Mouse (Mus musculus) intestine, embryonic 15.5 days (tissue): ENCODE results near the gene Det1. TPM values are rescaled to one million over a fixed set of nuclear protein-coding genes. Genes with fewer than 3 reads are reported as not detected.

ENCODE experiments used
- ATAC-seq: fragments of 200-750 bp; cut with Nextera tagmentation; 2 replicates; pipeline ENCODE4 v1.8.0; 2017; ENCODE audit warnings: moderate TSS enrichment, moderate library complexity
- H3K27ac ChIP-seq: fragments of 300-500 bp; sonication (generic); 2 replicates; pipeline ENCODE4 v1.5.1; 2015; ENCODE audit warnings: mild to moderate bottlenecking, inconsistent platforms
- H3K27me3 ChIP-seq: fragments of 300-500 bp; sonication (generic); replicated peaks from 2 replicates; pipeline ENCODE4 v1.6.1; 2015; ENCODE audit warnings: inconsistent platforms
- H3K36me3 ChIP-seq: fragments of 300-500 bp; sonication (generic); 2 replicates; pipeline ENCODE4 v1.6.1; 2015; ENCODE audit warnings: inconsistent platforms
- H3K4me1 ChIP-seq: fragments of 300-500 bp; sonication (generic); replicated peaks from 2 replicates; pipeline ENCODE4 v1.6.1; 2015; ENCODE audit warnings: inconsistent platforms
- H3K4me2 ChIP-seq: fragments of 300-500 bp; sonication (generic); replicated peaks from 2 replicates; pipeline ENCODE4 v1.6.1; 2015; ENCODE audit warnings: mild to moderate bottlenecking, inconsistent platforms
- H3K4me3 ChIP-seq: fragments of 300-500 bp; sonication (generic); replicated peaks from 2 replicates; pipeline ENCODE4 v1.5.1; 2015; ENCODE audit warnings: inconsistent platforms
- H3K9ac ChIP-seq: fragments of 300-500 bp; sonication (generic); 2 replicates; pipeline ENCODE4 v1.6.1; 2015; ENCODE audit warnings: inconsistent platforms
- H3K9me3 ChIP-seq: fragments of 300-500 bp; sonication (generic); 2 replicates; pipeline ENCODE4 v1.6.1; 2016; ENCODE audit warnings: inconsistent platforms
- WGBS: fragments of 180-500 bp; shearing (Covaris S2); methylation state at CpG from one replicate; pipeline ENCODE4 v1.1.7; 2015; 5-methylcytosine and 5-hydroxymethylcytosine counted together
- polyA plus RNA-seq: library from polyadenylated mRNA; unstranded; fragments of >200 nt; fragmentation: Nextera tagmentation; extraction: Ambion mirVana; gene quantifications from 2 replicates; pipeline ENCODE4 v1.2.1, GENCODE M21; 2015

Gene Det1
- polyA plus RNA-seq, 1 experiment from 2014 or later = 15.1 TPM

- H3K27ac ChIP-seq = no peak overlapping the region
- 0 out of 2 replicates have a peak, but pooled peaks cover 5% of the 10 kb centered on the region for H3K4me1 ChIP-seq
- WGBS = 80% methylated on average over 5 of the region's 5 CpGs
- H3K9ac ChIP-seq = no peak overlapping the region
- H3K9me3 ChIP-seq = no peaks in the 10 kb centered on the region
- ATAC-seq = no peak
- H3K4me2 ChIP-seq = no peak overlapping the region
- no peak overlapping the region for H3K4me3 ChIP-seq
- H3K36me3 ChIP-seq = peaks cover 24% of the 10 kb centered on the region
- H3K27me3 ChIP-seq = no peaks in the 10 kb centered on the region
Measured at GRCm38 (mm10) chr7:78841601-78842000, 5.5 kb downstream of the Det1 start.

- 89% methylated on average over 4 of the region's 4 CpGs for WGBS
- Histone ChIP-seq H3K4me2 (no peak overlapping the region), H3K4me3 (no peak overlapping the region), H3K27ac (no peak overlapping the region), H3K27me3 (no peaks in the 10 kb centered on the region), H3K4me1 (no peaks in the 10 kb centered on the region), H3K9ac (no peak overlapping the region), H3K36me3 (peaks cover 9% of the 10 kb centered on the region), H3K9me3 (no peaks in the 10 kb centered on the region)
- ATAC-seq = no peak
Measured at GRCm38 (mm10) chr7:78837250-78837649, 9.8 kb downstream of the Det1 start.

- H3K27me3 ChIP-seq = no peaks in the 10 kb centered on the region
- peaks cover 7% of the 10 kb centered on the region; the same call in 1 of the 2 replicates for H3K36me3 ChIP-seq
- no peak overlapping the region for H3K27ac ChIP-seq
- no peak overlapping the region for H3K9ac ChIP-seq
- H3K4me1 ChIP-seq = no peaks in the 10 kb centered on the region
- no peak overlapping the region for H3K4me3 ChIP-seq
- H3K9me3 ChIP-seq = no peaks in the 10 kb centered on the region
- H3K4me2 ChIP-seq = no peak overlapping the region
- WGBS = 86% methylated on average over 4 of the region's 4 CpGs
- ATAC-seq = no peak
Measured at GRCm38 (mm10) chr7:78835656-78836055, 11.4 kb downstream of the Det1 start.

GRCm38 (mm10) chr7:78827749-78828362, 19.2 kb downstream of the Det1 start:
- no peak overlapping the region for H3K9ac ChIP-seq
- peaks cover 12% of the 10 kb centered on the region; the same call in 1 of the 2 replicates for H3K36me3 ChIP-seq
- 59% methylated on average over 14 of the region's 14 CpGs for WGBS
- H3K27me3 ChIP-seq = no peaks in the 10 kb centered on the region
- H3K4me1 ChIP-seq = 0 out of 2 replicates have a peak, but pooled peaks cover 7% of the 10 kb centered on the region
- ATAC-seq = peak; percentile 94
- no peaks in the 10 kb centered on the region for H3K9me3 ChIP-seq
- no peak overlapping the region for H3K4me3 ChIP-seq
- peak overlapping the region; percentile 60 for H3K27ac ChIP-seq
- H3K4me2 ChIP-seq = peak overlapping the region; percentile 24; the same call in 1 of the 2 replicates

- H3K4me1 ChIP-seq = 0 out of 2 replicates have a peak, but pooled peaks cover 7% of the 10 kb centered on the region
- WGBS = 36% methylated on average over 9 of the region's 9 CpGs
- no peaks in the 10 kb centered on the region for H3K27me3 ChIP-seq
- no peak overlapping the region for H3K4me3 ChIP-seq
- ATAC-seq = peak; percentile 50
- peaks cover 12% of the 10 kb centered on the region; the same call in 1 of the 2 replicates for H3K36me3 ChIP-seq
- no peaks in the 10 kb centered on the region for H3K9me3 ChIP-seq
- no peak overlapping the region for H3K9ac ChIP-seq
- H3K4me2 ChIP-seq = no peak overlapping the region
- H3K27ac ChIP-seq = peak overlapping the region; percentile 51; the same call in 1 of the 2 replicates
Measured at GRCm38 (mm10) chr7:78826682-78827385, 20.2 kb downstream of the Det1 start.

GRCm38 (mm10) chr7:78818336-78818735, 28.7 kb downstream of the Det1 start:
- Histone ChIP-seq H3K9ac (no peak overlapping the region), H3K4me2 (no peak overlapping the region), H3K4me3 (no peak overlapping the region), H3K36me3 (no peaks in the 10 kb centered on the region), H3K27ac (no peak overlapping the region), H3K4me1 (no peaks in the 10 kb centered on the region), H3K27me3 (no peaks in the 10 kb centered on the region), H3K9me3 (no peaks in the 10 kb centered on the region)
- WGBS = 79% methylated on average over 12 of the region's 12 CpGs
- ATAC-seq = no peak

- ATAC-seq = no peak
- H3K4me2 ChIP-seq = no peak overlapping the region
- H3K4me1 ChIP-seq = no peaks in the 10 kb centered on the region
- H3K9ac ChIP-seq = no peak overlapping the region
- H3K36me3 ChIP-seq = no peaks in the 10 kb centered on the region
- H3K9me3 ChIP-seq = no peaks in the 10 kb centered on the region
- H3K4me3 ChIP-seq = no peak overlapping the region
- no peak overlapping the region for H3K27ac ChIP-seq
- H3K27me3 ChIP-seq = no peaks in the 10 kb centered on the region
Measured at GRCm38 (mm10) chr7:78814766-78815165, 32.3 kb downstream of the Det1 start.

GRCm38 (mm10) chr7:78813791-78814190, 33.3 kb downstream of the Det1 start:
- ATAC-seq = no peak
- Histone ChIP-seq H3K36me3 (no peaks in the 10 kb centered on the region), H3K4me1 (no peaks in the 10 kb centered on the region)

GRCm38 (mm10) chr7:78807192-78807591, 39.9 kb downstream of the Det1 start:
- no peaks in the 10 kb centered on the region for H3K9me3 ChIP-seq
- no peak for ATAC-seq
- 51% methylated on average over 4 of the region's 4 CpGs for WGBS
- no peak overlapping the region for H3K9ac ChIP-seq
- H3K36me3 ChIP-seq = no peaks in the 10 kb centered on the region
- H3K4me2 ChIP-seq = no peak overlapping the region
- H3K4me1 ChIP-seq = no peaks in the 10 kb centered on the region
- H3K27ac ChIP-seq = no peak overlapping the region
- H3K27me3 ChIP-seq = no peaks in the 10 kb centered on the region
- H3K4me3 ChIP-seq = no peak overlapping the region

More at GRCm38 (mm10) chr7:78813791-78814190, 33.3 kb downstream of the Det1 start:
- Histone ChIP-seq H3K27ac (no peak overlapping the region), H3K9me3 (no peaks in the 10 kb centered on the region), H3K4me3 (no peak overlapping the region), H3K9ac (no peak overlapping the region), H3K4me2 (no peak overlapping the region), H3K27me3 (no peaks in the 10 kb centered on the region)
- 88% methylated on average over 6 of the region's 6 CpGs for WGBS

- Histone ChIP-seq H3K9ac (no peak overlapping the region), H3K27ac (no peak overlapping the region), H3K4me1 (no peaks in the 10 kb centered on the region), H3K4me2 (no peak overlapping the region), H3K27me3 (no peaks in the 10 kb centered on the region), H3K4me3 (no peak overlapping the region), H3K9me3 (no peaks in the 10 kb centered on the region), H3K36me3 (no peaks in the 10 kb centered on the region)
- WGBS = 76% methylated on average over 3 of the region's 3 CpGs
- peak; percentile 68; the same call in 1 of the 2 replicates for ATAC-seq
Measured at GRCm38 (mm10) chr7:78803841-78804240, 43.2 kb downstream of the Det1 start.

GRCm38 (mm10) chr7:78799730-78800496, 47.1 kb downstream of the Det1 start:
- no peak overlapping the region for H3K9ac ChIP-seq

GRCm38 (mm10) chr7:78797843-78798455, 49.1 kb downstream of the Det1 start:
- Histone ChIP-seq H3K27me3 (no peaks in the 10 kb centered on the region), H3K36me3 (no peaks in the 10 kb centered on the region), H3K9ac (no peak overlapping the region), H3K4me3 (no peak overlapping the region), H3K4me2 (no peak overlapping the region), H3K9me3 (no peaks in the 10 kb centered on the region), H3K4me1 (no peaks in the 10 kb centered on the region), H3K27ac (no peak overlapping the region)
- 67% methylated on average over 8 of the region's 9 CpGs for WGBS
- ATAC-seq = no peak

More at GRCm38 (mm10) chr7:78799730-78800496, 47.1 kb downstream of the Det1 start:
- Histone ChIP-seq H3K9me3 (no peaks in the 10 kb centered on the region), H3K4me1 (no peaks in the 10 kb centered on the region), H3K4me3 (no peak overlapping the region), H3K4me2 (no peak overlapping the region), H3K27me3 (no peaks in the 10 kb centered on the region), H3K36me3 (no peaks in the 10 kb centered on the region), H3K27ac (no peak overlapping the region)
- ATAC-seq = no peak; the same call in 1 of the 2 replicates
- 72% methylated on average over 9 of the region's 9 CpGs for WGBS
